Mouse (Mus musculus) MEL (cell line): ENCODE measurements around the gene Lrfn4. TPM values are rescaled to one million over a fixed set of nuclear protein-coding genes. Genes with fewer than 3 reads are reported as not detected.

Experiments
- DNase-seq: peaks from one replicate; pipeline ENCODE4 v3.0.0; 2011; ENCODE audit warnings: low read depth, low spot score
- H3K27ac ChIP-seq: 2 replicates; pipeline ENCODE4 v1.5.1; 2012; ENCODE audit warnings: low read depth, mild to moderate bottlenecking, control low read depth, low read length, moderate library complexity; ENCODE audit not compliant: control insufficient read depth
- H3K27me3 ChIP-seq, 2 experiments: fragments of 150-350 bp in 1 of 2; sonication (generic) in 1 of 2; 2 replicates each; pipeline ENCODE4 v1.6.1; 2012; ENCODE audit warnings: low read length in 2 of 2, mild to moderate bottlenecking in 2 of 2, improper control_type of control experiment in 1 of 2, moderate library complexity in 1 of 2; ENCODE audit not compliant: insufficient read depth in 2 of 2, control insufficient read depth in 1 of 2
- H3K36me3 ChIP-seq, 2 experiments: 2 replicates each; pipeline ENCODE4 v1.6.1; 2012 to 2014; ENCODE audit warnings: low read length in 2 of 2, improper control_type of control experiment in 1 of 2, inconsistent platforms in 1 of 2, mild to moderate bottlenecking in 1 of 2; ENCODE audit not compliant: insufficient read depth in 2 of 2, control insufficient read depth in 1 of 2
- H3K4me1 ChIP-seq, 2 experiments: fragments of 150-350 bp in 1 of 2; sonication (generic) in 1 of 2; 2 replicates each; pipeline ENCODE4 v1.6.1; 2012; ENCODE audit warnings: low read length in 2 of 2, improper control_type of control experiment in 1 of 2, mild to moderate bottlenecking in 1 of 2; ENCODE audit not compliant: insufficient read depth in 2 of 2, control insufficient read depth in 1 of 2
- H3K4me3 ChIP-seq, 2 experiments: fragments of 150-350 bp in 1 of 2; sonication (generic) in 1 of 2; 2 replicates each; pipeline ENCODE4 v1.5.1; 2012; ENCODE audit warnings: low read depth in 2 of 2, low read length in 2 of 2, mild to moderate bottlenecking in 2 of 2, moderate library complexity in 2 of 2, control low read depth in 1 of 2, improper control_type of control experiment in 1 of 2; ENCODE audit not compliant: control insufficient read depth in 1 of 2, insufficient read depth in 1 of 2
- H3K79me2 ChIP-seq: 2 replicates; pipeline ENCODE4 v1.6.1; 2012; ENCODE audit warnings: mild to moderate bottlenecking, low read length, moderate library complexity; ENCODE audit not compliant: control insufficient read depth, poor library complexity, insufficient read depth
- H3K9ac ChIP-seq: 2 replicates; pipeline ENCODE4 v1.6.1; 2012; ENCODE audit warnings: low read depth, mild to moderate bottlenecking, control low read depth, low read length, moderate library complexity; ENCODE audit not compliant: control insufficient read depth, poor library complexity, severe bottlenecking
- H3K9me3 ChIP-seq: fragments of 150-350 bp; sonication (generic); replicated peaks from 2 replicates; pipeline ENCODE4 v1.6.1; 2012; ENCODE audit warnings: mild to moderate bottlenecking, low read length, improper control_type of control experiment, moderate library complexity; ENCODE audit not compliant: insufficient read depth
- CHD1 ChIP-seq: IDR thresholded peaks from 2 replicates; pipeline ENCODE4 v1.6.1; 2012; ENCODE audit warnings: low read depth, mild to moderate bottlenecking, inconsistent platforms, low read length, improper control_type of control experiment
- CHD2 ChIP-seq: IDR thresholded peaks from 2 replicates; pipeline ENCODE4 v1.6.1; 2011; ENCODE audit warnings: low read length, improper control_type of control experiment
- CTCF ChIP-seq, 3 experiments: IDR thresholded peaks in 2 of 3; conservative IDR thresholded peaks in 1 of 3; 2 replicates each; pipeline ENCODE4 v1.5.1; 2011 to 2012; ENCODE audit warnings: low read length in 3 of 3, low read depth in 2 of 3, mild to moderate bottlenecking in 2 of 3, improper control_type of control experiment in 1 of 3, inconsistent platforms in 1 of 3, mixed read lengths in 1 of 3, moderate library complexity in 1 of 3; ENCODE audit not compliant: control insufficient read depth in 1 of 3, insufficient read depth in 1 of 3, poor library complexity in 1 of 3, severe bottlenecking in 1 of 3
- E2F4 ChIP-seq: IDR thresholded peaks from 2 replicates; pipeline ENCODE4 v1.6.1; 2011; ENCODE audit warnings: low read depth, low read length, improper control_type of control experiment, borderline replicate concordance
- ELF1 ChIP-seq: IDR thresholded peaks from 2 replicates; pipeline ENCODE4 v1.6.1; 2014; ENCODE audit warnings: low read depth, mild to moderate bottlenecking, inconsistent platforms, low read length, improper control_type of control experiment, moderate library complexity
- EP300 ChIP-seq, 2 experiments: IDR thresholded peaks; 2 replicates each; pipeline ENCODE4 v1.6.1; 2011; ENCODE audit warnings: improper control_type of control experiment in 2 of 2, low read length in 2 of 2, low read depth in 1 of 2, mild to moderate bottlenecking in 1 of 2
- ETS1 ChIP-seq: IDR thresholded peaks from 2 replicates; pipeline ENCODE4 v1.6.1; 2012; ENCODE audit warnings: low read depth, mild to moderate bottlenecking, inconsistent platforms, low read length, improper control_type of control experiment, moderate library complexity
- GABPA ChIP-seq: IDR thresholded peaks from 2 replicates; pipeline ENCODE4 v1.6.1; 2012; ENCODE audit warnings: low read depth, mild to moderate bottlenecking, inconsistent platforms, low read length, improper control_type of control experiment, moderate library complexity
- GATA1 ChIP-seq: IDR thresholded peaks from 2 replicates; pipeline ENCODE4 v1.6.1; 2011; ENCODE audit warnings: low read depth, low read length, improper control_type of control experiment
- HCFC1 ChIP-seq: IDR thresholded peaks from 2 replicates; pipeline ENCODE4 v1.6.1; 2012; ENCODE audit warnings: low read depth, mild to moderate bottlenecking, inconsistent platforms, low read length, improper control_type of control experiment, moderate library complexity
- JUND ChIP-seq: IDR thresholded peaks from 2 replicates; pipeline ENCODE4 v1.6.1; 2011; ENCODE audit warnings: low read depth, mild to moderate bottlenecking, improper control_type of control experiment, low read length
- KAT2A ChIP-seq: conservative IDR thresholded peaks from 2 replicates; pipeline ENCODE4 v1.6.1; 2012; ENCODE audit warnings: low read depth, low read length, improper control_type of control experiment, inconsistent platforms
- MAFK ChIP-seq: IDR thresholded peaks from 2 replicates; pipeline ENCODE4 v1.6.1; 2011; ENCODE audit warnings: low read depth, mild to moderate bottlenecking, low read length, improper control_type of control experiment, borderline replicate concordance
- MAX ChIP-seq: IDR thresholded peaks from 2 replicates; pipeline ENCODE4 v1.6.1; 2011; ENCODE audit warnings: low read length, improper control_type of control experiment
- MAZ ChIP-seq: IDR thresholded peaks from 2 replicates; pipeline ENCODE4 v1.6.1; 2012; ENCODE audit warnings: low read depth, mild to moderate bottlenecking, inconsistent platforms, low read length, improper control_type of control experiment
- MEF2A ChIP-seq: IDR thresholded peaks from 2 replicates; pipeline ENCODE4 v1.6.1; 2014; ENCODE audit warnings: low read depth, mild to moderate bottlenecking, inconsistent platforms, low read length, improper control_type of control experiment; ENCODE audit not compliant: poor library complexity, insufficient replicate concordance, severe bottlenecking; ENCODE audit errors: extremely low read depth
- MXI1 ChIP-seq: IDR thresholded peaks from 2 replicates; pipeline ENCODE4 v1.6.1; 2011; ENCODE audit warnings: mild to moderate bottlenecking, low read depth, low read length, improper control_type of control experiment
- MYB ChIP-seq: IDR thresholded peaks from 2 replicates; pipeline ENCODE4 v1.6.1; 2011; ENCODE audit warnings: mild to moderate bottlenecking, low read depth, low read length, improper control_type of control experiment
- MYC ChIP-seq: IDR thresholded peaks from 2 replicates; pipeline ENCODE4 v1.6.1; 2011; ENCODE audit warnings: low read depth, mild to moderate bottlenecking, low read length, improper control_type of control experiment, moderate library complexity
- NRF1 ChIP-seq: IDR thresholded peaks from 2 replicates; pipeline ENCODE4 v1.6.1; 2014; ENCODE audit warnings: low read depth, mild to moderate bottlenecking, inconsistent platforms, low read length, improper control_type of control experiment, moderate library complexity; ENCODE audit not compliant: poor library complexity, insufficient read depth, severe bottlenecking
- POLR2AphosphoS2 ChIP-seq: IDR thresholded peaks from 2 replicates; pipeline ENCODE4 v1.6.1; 2011; ENCODE audit warnings: low read length, improper control_type of control experiment
- POLR2AphosphoS5 ChIP-seq: IDR thresholded peaks from 2 replicates; pipeline ENCODE4 v1.6.1; 2012; ENCODE audit warnings: low read depth, borderline replicate concordance, mild to moderate bottlenecking, inconsistent platforms, low read length, moderate library complexity, mixed read lengths
- RAD21 ChIP-seq: IDR thresholded peaks from 2 replicates; pipeline ENCODE4 v1.6.1; 2011; ENCODE audit warnings: mild to moderate bottlenecking, low read depth, low read length, improper control_type of control experiment
- RCOR1 ChIP-seq: IDR thresholded peaks from 2 replicates; pipeline ENCODE4 v1.6.1; 2012; ENCODE audit warnings: low read depth, mild to moderate bottlenecking, inconsistent platforms, low read length, improper control_type of control experiment
- SIN3A ChIP-seq: IDR thresholded peaks from 2 replicates; pipeline ENCODE4 v1.6.1; 2012; ENCODE audit warnings: low read length, improper control_type of control experiment, inconsistent platforms
- SMC3 ChIP-seq: IDR thresholded peaks from 2 replicates; pipeline ENCODE4 v1.6.1; 2011; ENCODE audit warnings: low read depth, low read length, improper control_type of control experiment
- TBP ChIP-seq: IDR thresholded peaks from 2 replicates; pipeline ENCODE4 v1.8.0; 2011; ENCODE audit warnings: low read depth, low read length, improper control_type of control experiment
- TCF12 ChIP-seq: IDR thresholded peaks from 2 replicates; pipeline ENCODE4 v1.6.1; 2014; ENCODE audit warnings: low read depth, mild to moderate bottlenecking, inconsistent platforms, low read length, improper control_type of control experiment, moderate library complexity
- UBTF ChIP-seq: IDR thresholded peaks from 2 replicates; pipeline ENCODE4 v1.6.1; 2012; ENCODE audit warnings: low read depth, mild to moderate bottlenecking, inconsistent platforms, low read length, improper control_type of control experiment, moderate library complexity, borderline replicate concordance; ENCODE audit not compliant: insufficient read depth
- USF1 ChIP-seq: IDR thresholded peaks from 2 replicates; pipeline ENCODE4 v1.6.1; 2014; ENCODE audit warnings: low read depth, mild to moderate bottlenecking, inconsistent platforms, low read length, improper control_type of control experiment, moderate library complexity
- USF2 ChIP-seq, 2 experiments: IDR thresholded peaks; 2 replicates each; pipeline ENCODE4 v1.6.1; 2011 to 2012; ENCODE audit warnings: improper control_type of control experiment in 2 of 2, low read length in 2 of 2, borderline replicate concordance in 1 of 2, inconsistent platforms in 1 of 2, low read depth in 1 of 2, mild to moderate bottlenecking in 1 of 2; ENCODE audit not compliant: insufficient read depth in 1 of 2
- ZC3H11A ChIP-seq: IDR thresholded peaks from 2 replicates; pipeline ENCODE4 v1.6.1; 2012; ENCODE audit warnings: low read depth, mild to moderate bottlenecking, inconsistent platforms, low read length, improper control_type of control experiment
- ZMIZ1 ChIP-seq: IDR thresholded peaks from 2 replicates; pipeline ENCODE4 v1.6.1; 2012; ENCODE audit warnings: low read depth, mild to moderate bottlenecking, inconsistent platforms, low read length, improper control_type of control experiment, moderate library complexity
- ZNF384 ChIP-seq: IDR thresholded peaks from 2 replicates; pipeline ENCODE4 v1.6.1; 2012; ENCODE audit warnings: low read depth, mild to moderate bottlenecking, inconsistent platforms, low read length, improper control_type of control experiment
- polyA plus RNA-seq, 2 experiments: library from polyadenylated mRNA; stranded (reverse) in 1 of 2; unstranded in 1 of 2; fragments of >175 nt in 1 of 2; fragments of >200 nt in 1 of 2; gene quantifications; 2 replicates each; pipeline versions ENCODE4 v1.2.1 to v1.2.4; 2012; ENCODE audit warnings: low replicate concordance in 2 of 2, low read depth in 1 of 2; ENCODE audit not compliant: insufficient read length in 2 of 2, insufficient read depth in 1 of 2, missing spikeins in 1 of 2
- total RNA-seq: library from RNA; depleted of rRNA; stranded (reverse); fragments of 300-350 nt; gene quantifications from 2 replicates; pipeline ENCODE4 v1.2.3, GENCODE M21; 2012; rRNA removed

Lrfn4 gene
- total RNA-seq (11.5 and 14.0 TPM in 2 replicates), polyA plus RNA-seq (10 to 100 TPM in 1 of 2 experiments, not detected in 1; 17.5 TPM)

DNA sequence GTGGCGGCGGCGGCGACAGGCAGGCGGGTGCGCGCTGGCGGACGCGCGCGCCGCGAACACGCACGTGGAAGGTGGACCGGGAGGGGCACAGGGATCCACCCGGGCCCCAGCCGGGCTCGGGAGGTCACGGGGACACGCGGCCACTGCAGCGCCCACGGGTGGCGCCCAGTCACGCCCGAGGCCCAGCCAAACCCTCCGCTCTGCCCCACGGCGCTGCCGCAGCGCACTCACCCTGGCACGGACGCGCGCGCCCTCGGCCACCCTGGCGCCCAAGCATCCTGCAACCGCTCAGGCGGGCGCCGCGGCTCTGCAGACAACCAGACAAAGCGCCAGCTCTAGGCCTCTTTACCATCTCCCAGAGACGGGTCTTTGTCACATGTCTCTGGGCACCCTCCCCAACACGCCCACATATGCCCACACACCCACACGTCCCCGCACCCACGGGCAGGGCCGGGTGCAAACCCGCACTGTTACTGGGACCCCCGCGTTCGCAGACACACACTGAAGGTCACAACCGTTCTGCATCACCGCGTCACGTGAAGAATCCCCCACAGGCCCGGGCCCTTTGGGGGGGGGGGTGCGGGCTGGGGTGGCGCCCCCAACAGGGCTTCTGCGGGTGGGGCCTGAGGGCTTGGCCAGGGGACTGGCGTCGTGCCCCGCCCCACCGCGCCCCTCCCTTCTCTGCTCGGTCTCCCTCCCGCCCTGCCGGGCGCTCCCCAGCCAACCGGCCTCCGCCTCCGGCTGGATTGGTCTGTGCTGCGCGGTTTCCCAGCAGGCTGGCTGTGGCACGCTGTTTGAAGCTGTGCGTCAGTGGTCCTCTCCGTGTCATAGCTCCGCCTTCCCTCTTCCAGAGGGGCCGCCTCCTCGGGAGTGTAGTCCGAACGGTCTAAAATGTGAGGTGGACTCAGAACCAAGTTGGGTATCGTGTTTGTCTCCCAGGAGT lies at the start of gene Lrfn4:
Gene Lrfn4, minus strand, starts transcription at position 517 of the 943 bp plus-strand sequence.
- H3K27me3 ChIP-seq: no peaks in the 10 kb centered on the region
- H3K27ac ChIP-seq: peak within 1 kb of the TSS; percentile 26
- peak; percentile 93 for DNase-seq
- H3K36me3 ChIP-seq: peaks cover 0 to 6% of the 10 kb centered on the region in 2 experiments; a peak in 2 of 4 replicates
- peaks cover 2% of the 10 kb centered on the region; the same call in 1 of the 2 replicates for H3K79me2 ChIP-seq
- peak within 1 kb of the TSS; percentile 62 to 70 for H3K4me3 ChIP-seq
- H3K9ac ChIP-seq: peak within 1 kb of the TSS; percentile 73
- no peaks in the 10 kb centered on the region for H3K9me3 ChIP-seq
- peaks cover 0 to 10% of the 10 kb centered on the region in 2 experiments; a peak in 2 of 4 replicates for H3K4me1 ChIP-seq
- TF ChIP-seq MAX (no peak; the same call in none of the 2 replicates), UBTF (no peak), TBP (no peak), ZC3H11A (no peak), EP300 (IDR thresholded peaks at IDR 0.05; ENCODE audit: low read depth in 1 of 2, low read length in 2 of 2) (0 out of 4 replicates have a peak, but pooled peaks of 1 of the 2 experiments have one; percentile 13), MEF2A (no peak), GATA1 (no peak), ELF1 (no peak), USF1 (peak; percentile 75), MAZ (peak; percentile 87; the same call in 1 of the 2 replicates), MAFK (no peak), POLR2AphosphoS2 (no peak; the same call in 1 of the 2 replicates), CTCF (IDR thresholded peaks at IDR 0.05 in 2 of 3, conservative IDR thresholded peaks at IDR 0.05 in 1 of 3; ENCODE audit: control insufficient read depth in 1 of 3, insufficient read depth in 1 of 3, low read depth in 2 of 3, low read length in 3 of 3, poor library complexity in 1 of 3, severe bottlenecking in 1 of 3) (peak in 2 of 3 experiments; percentile 11 to 17; a peak in 2 of 6 replicates), NRF1 (no peak), ZNF384 (no peak), MXI1 (peak; percentile 92), RCOR1 (no peak), CHD2 (no peak), CHD1 (no peak), ETS1 (no peak), POLR2AphosphoS5 (no peak), KAT2A (no peak), GABPA (no peak), SMC3 (no peak), MYC (no peak), HCFC1 (peak; percentile 23; the same call in 1 of the 2 replicates), SIN3A (peak; percentile 68), MYB (no peak), JUND (no peak), USF2 (IDR thresholded peaks at IDR 0.05; ENCODE audit: borderline replicate concordance in 1 of 2, insufficient read depth in 1 of 2, low read depth in 1 of 2, low read length in 2 of 2) (no peak), TCF12 (no peak), RAD21 (no peak), E2F4 (no peak), ZMIZ1 (peak; percentile 47; the same call in 1 of the 2 replicates)
